Mouse (Mus musculus): ENCODE measurements around the gene Kdsr.

Gene Kdsr

GRCm38 (mm10) chr1:106759572-106760435 is at the start of gene Kdsr:
TSS of gene Kdsr (minus strand) at chr1:106759727.
- peak; percentile 90 to 96 for DNase-seq (ENCODE audit: low read depth in 1 of 2, low spot score in 2 of 2)

- no peak for DNase-seq (ENCODE audit: low read depth in 1 of 2, low spot score in 2 of 2)
Observed at GRCm38 (mm10) chr1:106799931-106800330, 40.4 kb upstream of the Kdsr start.

- DNase-seq (ENCODE audit: low read depth in 1 of 2, low spot score in 2 of 2), result no peak
Observed at GRCm38 (mm10) chr1:106799406-106799805, 39.9 kb upstream of the Kdsr start.

- DNase-seq (ENCODE audit: low read depth in 1 of 2, low spot score in 2 of 2), result no peak
Observed at GRCm38 (mm10) chr1:106796987-106797779, 37.7 kb upstream of the Kdsr start.

DNA sequence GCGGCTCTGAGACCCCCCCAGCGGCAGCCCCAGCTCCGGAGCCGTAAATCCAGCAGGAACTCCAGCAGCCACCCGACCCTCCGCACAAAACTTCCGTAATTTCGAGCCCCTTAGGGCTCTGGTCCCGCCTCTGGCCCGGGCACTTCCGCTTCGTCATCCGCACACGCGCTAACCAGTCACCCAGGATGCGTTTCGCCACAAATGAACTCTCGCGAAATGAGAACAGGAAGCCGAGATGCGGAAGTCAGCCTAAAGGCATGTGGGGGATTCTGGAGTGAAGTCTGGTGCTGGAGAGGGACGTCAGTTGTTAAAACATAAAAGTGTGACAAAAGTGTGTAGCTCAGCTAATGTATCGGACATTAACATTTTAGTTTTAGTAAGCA is 37.0 kb upstream of the Kdsr start, which contains the start of gene Vps4b:
Gene Vps4b, minus strand, starts transcription at position 187 of the 383 bp plus-strand sequence.
- peak; percentile 85 to 92 for DNase-seq (ENCODE audit: low read depth in 1 of 2, low spot score in 2 of 2)

DNA sequence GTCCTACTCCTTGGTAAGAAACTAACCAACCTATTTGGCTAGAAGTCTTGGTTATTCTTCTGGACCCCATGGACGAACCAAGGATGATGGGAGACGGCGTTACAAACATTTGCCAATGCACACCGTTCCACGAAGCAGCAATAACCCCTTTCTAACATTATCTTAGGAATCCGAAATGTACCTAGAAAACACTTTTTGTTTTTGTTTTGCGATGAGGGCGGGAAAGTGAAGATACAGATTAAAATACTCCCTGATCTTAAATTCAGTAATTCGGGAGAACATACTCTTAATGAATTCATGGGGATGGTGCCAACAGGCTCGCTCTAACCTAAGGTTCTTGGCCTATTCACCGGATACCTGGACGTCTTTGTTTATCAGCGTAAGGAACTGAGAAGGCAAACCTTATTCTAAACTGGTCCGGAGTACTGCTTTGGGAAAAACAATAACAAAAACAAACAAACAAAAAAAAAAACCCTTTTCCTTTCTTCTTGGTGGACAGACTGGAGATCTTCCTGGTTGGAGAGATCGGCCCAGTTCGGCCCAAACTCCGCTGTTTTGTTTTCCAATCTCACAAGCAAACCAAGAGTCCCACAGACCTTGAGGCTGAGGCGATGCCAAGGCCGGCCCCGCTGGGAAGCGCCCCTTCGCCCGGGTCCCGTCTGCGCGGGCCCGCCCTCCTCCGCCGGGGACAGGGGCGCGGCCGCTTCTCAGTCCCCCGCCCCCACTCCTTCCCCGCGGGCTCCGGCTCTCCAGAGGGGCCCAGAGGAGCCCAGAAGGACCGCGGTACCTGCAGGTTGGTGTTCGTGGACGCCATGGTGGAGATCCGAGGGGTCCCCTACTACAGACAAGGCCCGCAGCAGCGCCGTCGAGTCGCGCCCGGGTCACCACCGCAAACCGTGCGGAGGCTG is 36.4 kb upstream of the Kdsr start:
- no peak for DNase-seq (ENCODE audit: low read depth in 1 of 2, low spot score in 2 of 2)

DNA sequence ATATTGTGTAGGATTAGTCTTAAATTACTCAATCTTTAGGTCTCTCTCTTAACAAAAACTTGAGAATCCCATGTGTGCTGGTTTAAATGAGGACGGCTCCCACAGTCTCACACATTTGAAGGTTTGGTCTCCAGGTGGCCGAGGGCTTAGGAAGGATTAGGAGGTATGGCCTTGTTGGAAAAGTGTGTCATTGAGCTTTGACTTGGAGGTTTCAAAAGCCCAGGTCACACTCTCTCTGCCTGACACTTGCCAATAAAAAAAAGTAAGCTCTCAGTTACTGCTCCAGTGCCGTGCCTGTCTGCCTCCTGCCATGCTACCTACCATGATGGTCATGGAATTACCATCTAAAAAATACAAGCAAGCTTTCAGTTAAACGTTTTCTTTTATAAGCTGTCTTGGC is 15.4 kb upstream of the Kdsr start:
- DNase-seq (ENCODE audit: low read depth in 1 of 2, low spot score in 2 of 2), result no peak

DNA sequence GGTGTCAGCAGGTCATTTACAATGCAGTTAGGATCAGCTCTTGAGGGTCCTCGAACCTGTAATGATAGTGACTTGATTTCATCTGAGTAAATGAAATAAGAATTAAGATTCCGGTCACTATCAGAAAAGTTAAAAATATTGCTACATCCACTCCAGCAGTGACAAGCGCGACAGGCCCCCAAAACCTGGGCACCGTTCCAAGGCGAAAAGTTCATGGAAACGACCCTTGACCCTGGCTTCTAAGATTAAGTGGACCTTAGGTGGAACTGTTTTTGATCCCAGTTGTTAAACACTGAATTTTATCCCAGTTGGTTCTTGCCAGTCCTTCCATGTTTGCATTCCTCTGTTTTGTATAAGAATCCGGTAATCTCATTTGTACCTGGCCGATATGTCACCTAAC is 14.6 kb upstream of the Kdsr start:
- DNase-seq (ENCODE audit: low read depth in 1 of 2, low spot score in 2 of 2), result no peak

- DNase-seq (ENCODE audit: low read depth in 1 of 2, low spot score in 2 of 2), result no peak
Observed at GRCm38 (mm10) chr1:106768773-106769172, 9.2 kb upstream of the Kdsr start.

DNA sequence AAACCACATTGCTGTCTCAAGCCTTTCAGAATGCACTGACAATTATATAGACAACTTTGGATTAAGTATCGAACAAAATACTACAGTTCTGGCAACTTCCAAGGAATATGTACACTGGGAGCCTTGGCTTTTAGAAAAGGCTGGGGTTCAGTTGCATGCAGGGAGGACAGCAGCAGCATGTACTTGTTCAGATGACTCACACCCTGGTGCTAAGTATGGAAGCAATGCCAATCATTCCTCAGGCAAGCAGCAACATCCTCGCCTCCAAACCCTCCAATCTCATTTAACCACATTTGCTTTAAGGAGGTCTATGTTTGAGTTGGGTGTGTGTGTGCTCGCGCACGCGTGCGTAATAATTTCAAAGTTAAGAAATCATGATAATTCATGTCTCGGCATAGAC is 6.2 kb upstream of the Kdsr start:
- no peak for DNase-seq (ENCODE audit: low read depth in 1 of 2, low spot score in 2 of 2)

DNA sequence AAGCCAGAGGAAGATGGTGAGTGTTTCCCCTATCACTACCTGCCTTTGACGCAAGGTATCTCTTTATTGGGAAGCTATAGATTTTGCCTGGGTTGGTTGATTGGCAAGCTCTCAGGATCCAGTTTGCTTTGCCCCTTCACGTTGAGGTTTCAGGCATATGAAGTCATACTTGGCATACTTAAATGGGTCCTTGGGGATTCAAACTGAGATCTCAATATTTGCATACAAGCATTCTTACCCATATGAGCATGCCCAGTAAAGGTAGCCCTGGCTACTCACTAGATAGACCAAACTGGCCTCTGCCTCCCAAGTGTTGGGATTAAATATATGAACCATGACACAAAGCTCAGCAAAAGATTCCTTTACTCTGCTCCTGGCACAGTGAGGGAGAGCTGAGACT is 5.3 kb upstream of the Kdsr start:
- DNase-seq (ENCODE audit: low read depth in 1 of 2, low spot score in 2 of 2), result no peak

GRCm38 (mm10) chr1:106764281-106764680 is 4.8 kb upstream of the Kdsr start:
- no peak for DNase-seq (ENCODE audit: low read depth in 1 of 2, low spot score in 2 of 2)

DNA sequence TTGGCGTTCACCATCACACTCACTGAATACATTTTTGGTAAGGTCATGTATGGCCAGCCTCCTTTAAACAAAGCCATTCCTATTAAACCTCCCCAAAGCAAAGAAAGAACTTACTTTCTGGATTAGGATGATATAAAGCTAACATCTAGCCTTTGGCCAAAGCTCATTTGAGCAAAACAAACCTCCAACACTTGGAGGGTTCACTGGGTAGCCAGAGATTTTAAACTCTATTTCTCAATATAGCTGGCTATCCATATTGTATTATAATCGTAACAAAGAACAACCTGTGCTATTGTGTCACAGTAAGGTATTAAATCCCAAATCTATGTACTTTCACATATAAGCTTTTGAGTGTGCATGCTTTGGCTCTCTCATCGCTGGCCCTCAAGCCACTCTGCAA is 1.2 kb upstream of the Kdsr start:
- no peak for DNase-seq (ENCODE audit: low read depth in 1 of 2, low spot score in 2 of 2)

GRCm38 (mm10) chr1:106758734-106759571 is 574 bp downstream of the Kdsr start:
- no peak for DNase-seq (ENCODE audit: low read depth in 1 of 2, low spot score in 2 of 2)

GRCm38 (mm10) chr1:106756633-106757032 is 2.9 kb downstream of the Kdsr start:
- no peak for DNase-seq (ENCODE audit: low read depth in 1 of 2, low spot score in 2 of 2)

DNA sequence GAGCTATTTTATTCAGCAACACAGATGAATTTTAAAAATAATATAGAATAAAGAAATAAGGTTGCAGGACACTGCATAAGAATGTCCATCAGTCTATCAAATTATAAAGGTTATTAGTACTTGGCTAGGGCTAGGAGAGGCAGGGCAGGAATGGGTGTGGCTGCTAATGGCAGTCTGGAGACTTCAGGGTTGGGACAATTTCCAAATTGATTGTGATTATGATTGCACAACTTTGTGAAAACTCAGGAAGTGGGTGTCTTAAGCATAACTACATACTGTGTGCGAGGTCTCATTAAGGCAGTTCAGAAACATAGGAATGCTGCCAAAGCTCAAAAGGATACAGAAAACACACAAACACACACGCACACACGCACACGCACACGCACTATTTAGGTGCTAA is 7.5 kb downstream of the Kdsr start:
- DNase-seq (ENCODE audit: low read depth in 1 of 2, low spot score in 2 of 2), result no peak

DNA sequence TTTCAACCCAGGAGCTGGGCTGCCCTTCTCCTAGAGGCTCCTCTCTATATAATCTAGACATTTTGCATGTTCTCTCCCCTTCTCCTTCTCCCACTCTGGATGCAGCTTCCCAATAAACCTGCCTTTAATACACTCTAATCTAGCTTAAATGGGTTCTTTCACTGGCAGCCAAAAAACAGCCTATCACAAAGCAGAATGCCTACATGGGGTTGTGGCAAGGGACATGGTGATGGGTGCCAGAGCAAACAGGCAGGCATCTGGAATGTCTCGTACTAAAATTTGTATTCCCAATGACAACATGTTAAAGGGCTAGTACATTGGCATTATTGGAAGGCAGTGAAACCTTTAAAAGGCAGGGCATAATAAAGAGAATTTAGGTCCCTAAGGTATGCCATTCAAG is 8.9 kb downstream of the Kdsr start:
- DNase-seq (ENCODE audit: low read depth in 1 of 2, low spot score in 2 of 2), result no peak

- no peak for DNase-seq (ENCODE audit: low read depth in 1 of 2, low spot score in 2 of 2)
Observed at GRCm38 (mm10) chr1:106748555-106749315, 10.8 kb downstream of the Kdsr start.

DNA sequence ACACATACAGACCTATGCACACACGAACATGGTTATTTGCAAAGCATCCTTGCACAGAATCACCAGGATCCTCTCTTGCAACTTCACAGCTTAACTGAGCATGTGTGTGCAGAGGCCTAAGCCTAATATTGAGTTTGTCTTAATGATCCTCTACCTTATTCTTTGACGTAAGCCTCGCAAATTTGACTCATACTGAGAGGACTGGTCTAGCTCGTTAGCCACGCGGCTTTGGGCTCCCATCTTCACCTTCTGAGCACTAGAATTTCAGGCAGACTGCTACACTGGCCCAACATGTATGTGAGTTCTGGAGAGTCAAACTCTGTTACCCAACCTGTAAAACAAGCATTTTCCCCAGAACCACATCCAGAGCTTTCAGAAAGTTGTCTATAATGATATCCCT is 16.5 kb downstream of the Kdsr start:
- DNase-seq (ENCODE audit: low read depth in 1 of 2, low spot score in 2 of 2), result no peak

GRCm38 (mm10) chr1:106740735-106741134 is 18.8 kb downstream of the Kdsr start:
- DNase-seq (ENCODE audit: low read depth in 1 of 2, low spot score in 2 of 2), result no peak
